Mouse (Mus musculus): ENCODE measurements around the gene March4. TPM values are rescaled to one million over a fixed set of nuclear protein-coding genes. Genes with fewer than 3 reads are reported as not detected.

March4 gene
- total RNA-seq, 4 experiments from 2014 or later: 14.1 to 16.4 (median 15.1) TPM

- no peak for DNase-seq (ENCODE audit: low spot score in 2 of 2)
Observed at GRCm38 (mm10) chr1:72530516-72531196, 6.1 kb downstream of the March4 start.

- no peak for DNase-seq (ENCODE audit: low spot score in 2 of 2)
Observed at GRCm38 (mm10) chr1:72529192-72529591, 7.5 kb downstream of the March4 start.

- DNase-seq (ENCODE audit: low spot score in 2 of 2): no peak
Observed at GRCm38 (mm10) chr1:72523601-72524000, 13.1 kb downstream of the March4 start.

- no peak for DNase-seq (ENCODE audit: low spot score in 2 of 2)
Observed at GRCm38 (mm10) chr1:72510778-72511520, 25.8 kb downstream of the March4 start.

GRCm38 (mm10) chr1:72509551-72509950 lies 27.2 kb downstream of the March4 start:
- DNase-seq (ENCODE audit: low spot score in 2 of 2): no peak

- no peak for DNase-seq (ENCODE audit: low spot score in 2 of 2)
Observed at GRCm38 (mm10) chr1:72507670-72508069, 29.1 kb downstream of the March4 start.

- peak; percentile 40 to 44 for DNase-seq (ENCODE audit: low spot score in 2 of 2)
Observed at GRCm38 (mm10) chr1:72506202-72506601, 30.5 kb downstream of the March4 start.

GRCm38 (mm10) chr1:72497609-72498008 lies 39.1 kb downstream of the March4 start:
- no peak for DNase-seq (ENCODE audit: low spot score in 2 of 2)

- DNase-seq (ENCODE audit: low spot score in 2 of 2): no peak
Observed at GRCm38 (mm10) chr1:72493454-72493853, 43.3 kb downstream of the March4 start.

GRCm38 (mm10) chr1:72492666-72493065 lies 44.1 kb downstream of the March4 start:
- peak; percentile 28 to 48 for DNase-seq (ENCODE audit: low spot score in 2 of 2)

GRCm38 (mm10) chr1:72491307-72491706 lies 45.4 kb downstream of the March4 start:
- no peak for DNase-seq (ENCODE audit: low spot score in 2 of 2)

- DNase-seq (ENCODE audit: low spot score in 2 of 2): no peak
Observed at GRCm38 (mm10) chr1:72490801-72491200, 45.9 kb downstream of the March4 start.

GRCm38 (mm10) chr1:72490193-72490592 lies 46.5 kb downstream of the March4 start:
- DNase-seq (ENCODE audit: low spot score in 2 of 2): no peak

- no peak for DNase-seq (ENCODE audit: low spot score in 2 of 2)
Observed at GRCm38 (mm10) chr1:72476594-72476993, 60.1 kb downstream of the March4 start.

- DNase-seq (ENCODE audit: low spot score in 2 of 2): no peak
Observed at GRCm38 (mm10) chr1:72469075-72469474, 67.7 kb downstream of the March4 start.

- no peak for DNase-seq (ENCODE audit: low spot score in 2 of 2)
Observed at GRCm38 (mm10) chr1:72468466-72469003, 68.2 kb downstream of the March4 start.

GRCm38 (mm10) chr1:72464926-72465583 lies 71.7 kb downstream of the March4 start:
- peak in 1 of 2 experiments; percentile 31 for DNase-seq (ENCODE audit: low spot score in 2 of 2)

- no peak for DNase-seq (ENCODE audit: low spot score in 2 of 2)
Observed at GRCm38 (mm10) chr1:72462516-72462915, 74.2 kb downstream of the March4 start.

GRCm38 (mm10) chr1:72457652-72458051 lies 79.1 kb downstream of the March4 start:
- DNase-seq (ENCODE audit: low spot score in 2 of 2): no peak

- DNase-seq (ENCODE audit: low spot score in 2 of 2): no peak
Observed at GRCm38 (mm10) chr1:72455923-72456322, 80.8 kb downstream of the March4 start.

- no peak for DNase-seq (ENCODE audit: low spot score in 2 of 2)
Observed at GRCm38 (mm10) chr1:72454733-72455201, 82.0 kb downstream of the March4 start.

GRCm38 (mm10) chr1:72452839-72453238 lies 83.9 kb downstream of the March4 start:
- no peak for DNase-seq (ENCODE audit: low spot score in 2 of 2)

Measured in layer of hippocampus, adult 8-10 months (tissue).